Mouse (Mus musculus): Measurements from ENCODE around the gene Nploc4. TPM values are rescaled to one million over a fixed set of nuclear protein-coding genes. Genes with fewer than 3 reads are reported as not detected.

The Nploc4 gene
- polyA plus RNA-seq, 1 experiment from 2014 or later, result 38.1 TPM

DNA sequence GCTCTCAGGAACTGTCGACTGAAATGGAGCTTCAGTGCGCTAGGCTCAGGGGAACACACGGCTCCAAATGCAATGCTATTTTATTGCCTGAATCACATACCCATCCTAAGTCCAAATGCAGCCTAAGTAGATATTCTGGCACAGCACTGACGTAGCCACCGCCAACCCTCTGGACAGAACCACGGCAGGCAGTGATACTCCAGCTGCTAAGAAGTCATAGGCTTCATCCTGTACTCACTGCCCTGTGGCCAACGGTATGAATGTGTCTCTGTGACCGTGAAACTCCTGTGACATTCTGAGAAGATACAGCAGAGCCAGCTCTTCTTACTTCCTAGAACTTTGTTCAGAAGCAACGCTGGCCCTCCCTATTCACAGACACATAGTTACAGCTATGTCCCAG, 48.9 kb downstream of the Nploc4 start:
- no peaks in the 10 kb centered on the region for H3K4me1 ChIP-seq (replicated peaks)
- 95% methylated on average over 9 of the region's 9 CpGs for WGBS
- H3K9ac ChIP-seq (replicated peaks), result no peak overlapping the region
- no peak for ATAC-seq
- H3K36me3 ChIP-seq, result peaks cover 74% of the 10 kb centered on the region
- H3K27ac ChIP-seq, result no peak overlapping the region
- H3K4me3 ChIP-seq (replicated peaks), result no peak overlapping the region
- H3K9me3 ChIP-seq, result no peaks in the 10 kb centered on the region
- no peak overlapping the region for H3K4me2 ChIP-seq (replicated peaks)
- H3K27me3 ChIP-seq, result no peaks in the 10 kb centered on the region

GRCm38 (mm10) chr11:120387157-120387556, 50.4 kb downstream of the Nploc4 start:
- no peaks in the 10 kb centered on the region for H3K9me3 ChIP-seq
- no peak overlapping the region for H3K9ac ChIP-seq (replicated peaks)
- no peaks in the 10 kb centered on the region for H3K4me1 ChIP-seq (replicated peaks)
- H3K27ac ChIP-seq, result no peak overlapping the region
- no peaks in the 10 kb centered on the region for H3K27me3 ChIP-seq
- no peak overlapping the region for H3K4me2 ChIP-seq (replicated peaks)
- H3K4me3 ChIP-seq (replicated peaks), result no peak overlapping the region
- no peak for ATAC-seq
- 77% methylated on average over 2 of the region's 2 CpGs for WGBS
- peaks cover 74% of the 10 kb centered on the region for H3K36me3 ChIP-seq

- Histone ChIP-seq H3K9me3 (no peaks in the 10 kb centered on the region), H3K4me3 (replicated peaks) (no peak overlapping the region), H3K4me1 (replicated peaks) (no peaks in the 10 kb centered on the region), H3K4me2 (replicated peaks) (no peak overlapping the region), H3K36me3 (peaks cover 75% of the 10 kb centered on the region), H3K27ac (no peak overlapping the region), H3K9ac (replicated peaks) (no peak overlapping the region), H3K27me3 (no peaks in the 10 kb centered on the region)
- ATAC-seq, result no peak
- WGBS, result 92% methylated on average over 6 of the region's 6 CpGs
Observed at GRCm38 (mm10) chr11:120386632-120387031, 50.9 kb downstream of the Nploc4 start.

GRCm38 (mm10) chr11:120382509-120382908, 55.0 kb downstream of the Nploc4 start:
- Histone ChIP-seq H3K9ac (replicated peaks) (no peak overlapping the region), H3K27ac (no peak overlapping the region), H3K4me2 (replicated peaks) (no peak overlapping the region), H3K9me3 (no peaks in the 10 kb centered on the region), H3K4me3 (replicated peaks) (no peak overlapping the region), H3K36me3 (peaks cover 68% of the 10 kb centered on the region), H3K27me3 (no peaks in the 10 kb centered on the region), H3K4me1 (replicated peaks) (peaks cover 15% of the 10 kb centered on the region)
- ATAC-seq, result no peak
- WGBS, result 90% methylated on average over 9 of the region's 9 CpGs

GRCm38 (mm10) chr11:120381157-120381556, 56.4 kb downstream of the Nploc4 start:
- peaks cover 67% of the 10 kb centered on the region for H3K36me3 ChIP-seq

DNA sequence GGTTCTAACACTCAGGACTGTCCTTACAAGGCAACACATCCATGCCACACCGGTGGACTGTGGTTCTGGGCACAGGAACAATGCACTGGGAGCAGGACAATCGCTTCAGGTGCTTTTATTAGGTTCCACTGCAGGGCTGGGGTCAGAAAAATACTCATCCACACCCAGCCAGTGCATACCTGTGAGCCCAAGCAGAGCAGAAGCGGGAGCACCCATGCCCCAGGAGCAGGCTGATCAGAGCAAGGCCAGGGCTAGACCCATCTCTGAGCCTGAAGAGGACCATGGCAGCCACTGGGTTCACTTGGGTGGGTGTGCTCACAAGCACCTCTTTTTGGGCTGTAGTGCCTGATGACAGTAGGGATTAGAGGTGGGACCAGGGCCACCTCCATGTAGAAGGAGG, 57.2 kb downstream of the Nploc4 start:
- ATAC-seq, result no peak
- Histone ChIP-seq H3K4me1 (replicated peaks) (peaks cover 31% of the 10 kb centered on the region), H3K9ac (replicated peaks) (no peak overlapping the region), H3K4me2 (replicated peaks) (no peak overlapping the region), H3K4me3 (replicated peaks) (no peak overlapping the region), H3K36me3 (peaks cover 69% of the 10 kb centered on the region), H3K9me3 (no peaks in the 10 kb centered on the region), H3K27ac (no peak overlapping the region), H3K27me3 (no peaks in the 10 kb centered on the region)
- 93% methylated on average over 3 of the region's 3 CpGs for WGBS

More at GRCm38 (mm10) chr11:120381157-120381556, 56.4 kb downstream of the Nploc4 start:
- WGBS, result 91% methylated on average over 4 of the region's 4 CpGs
- Histone ChIP-seq H3K9ac (replicated peaks) (no peak overlapping the region), H3K4me2 (replicated peaks) (no peak overlapping the region), H3K27ac (no peak overlapping the region), H3K9me3 (no peaks in the 10 kb centered on the region), H3K4me3 (replicated peaks) (no peak overlapping the region), H3K4me1 (replicated peaks) (peaks cover 28% of the 10 kb centered on the region), H3K27me3 (no peaks in the 10 kb centered on the region)
- no peak for ATAC-seq

DNA sequence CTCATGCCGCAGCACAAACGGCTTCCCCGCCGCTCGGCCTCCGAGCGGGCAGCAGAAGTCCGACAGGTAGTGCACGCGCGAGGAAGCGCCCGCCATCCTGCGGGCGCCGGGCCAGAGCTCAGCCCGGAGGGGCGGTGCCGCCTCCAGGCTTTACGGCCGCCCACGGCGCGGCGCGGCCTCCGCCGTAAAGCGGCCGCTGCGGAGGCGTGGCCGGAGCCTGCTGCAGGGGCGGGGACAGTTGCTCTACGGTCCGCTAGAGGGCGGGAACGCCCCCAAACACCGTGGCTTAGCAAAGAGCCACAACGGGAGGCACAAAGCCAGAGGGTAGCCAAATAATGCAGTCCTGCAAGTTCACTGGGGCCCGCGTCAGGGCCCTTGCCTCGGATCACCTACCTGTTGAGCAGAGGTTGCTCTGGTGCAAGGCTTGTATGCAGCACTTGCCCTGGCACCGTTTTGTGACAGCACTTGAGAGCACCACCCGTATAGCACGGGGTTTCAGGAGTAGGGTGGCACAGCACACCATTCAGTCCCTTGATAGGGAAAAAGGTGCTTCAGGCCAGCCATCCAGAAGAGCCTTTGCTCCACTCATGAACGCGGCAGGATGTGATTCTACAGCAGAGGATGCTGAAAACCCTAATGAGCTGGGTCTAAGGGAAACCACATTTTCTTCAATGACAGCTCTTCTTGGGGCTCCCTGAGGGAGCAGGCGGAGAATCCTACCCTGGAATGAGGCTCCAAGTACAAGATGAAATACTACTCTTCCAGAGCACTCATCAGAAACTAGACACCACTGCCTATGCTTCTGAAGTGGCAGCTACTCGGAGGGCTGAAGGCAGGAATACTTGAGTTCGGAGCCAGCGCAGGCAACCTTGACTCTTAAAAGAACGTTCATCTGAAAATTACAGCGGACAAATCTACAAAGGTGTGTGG, 58.6 kb downstream of the Nploc4 start, which contains the start of gene Faap100:
TSS of gene Faap100 (minus strand) at position 154 of the 930 bp plus-strand sequence.
- no peaks in the 10 kb centered on the region for H3K9me3 ChIP-seq
- H3K4me3 ChIP-seq (replicated peaks), result peak within 1 kb of the TSS; percentile 88
- 9% methylated on average over 54 of the region's 54 CpGs for WGBS
- peak within 1 kb of the TSS; percentile 81 for H3K27ac ChIP-seq
- H3K4me2 ChIP-seq (replicated peaks), result peak within 1 kb of the TSS; percentile 97
- peaks cover 70% of the 10 kb centered on the region for H3K36me3 ChIP-seq
- no peaks in the 10 kb centered on the region for H3K27me3 ChIP-seq
- peak; percentile 89 for ATAC-seq
- peaks cover 31% of the 10 kb centered on the region for H3K4me1 ChIP-seq (replicated peaks)
- peak within 1 kb of the TSS; percentile 89 for H3K9ac ChIP-seq (replicated peaks)

- Histone ChIP-seq H3K27me3 (no peaks in the 10 kb centered on the region), H3K4me1 (replicated peaks) (peaks cover 31% of the 10 kb centered on the region), H3K4me3 (replicated peaks) (peak overlapping the region; percentile 88), H3K27ac (peak overlapping the region; percentile 72), H3K9me3 (no peaks in the 10 kb centered on the region), H3K9ac (replicated peaks) (peak overlapping the region; percentile 89), H3K4me2 (replicated peaks) (peak overlapping the region; percentile 97), H3K36me3 (peaks cover 70% of the 10 kb centered on the region)
- ATAC-seq, result peak; percentile 47
- WGBS, result 4% methylated on average over 27 of the region's 40 CpGs
Observed at GRCm38 (mm10) chr11:120378031-120378610, 59.4 kb downstream of the Nploc4 start.

GRCm38 (mm10) chr11:120377337-120377736, 60.2 kb downstream of the Nploc4 start:
- Histone ChIP-seq H3K4me1 (replicated peaks) (peaks cover 31% of the 10 kb centered on the region), H3K9me3 (no peaks in the 10 kb centered on the region), H3K27ac (peak overlapping the region; percentile 72; the same call in 1 of the 2 replicates), H3K27me3 (no peaks in the 10 kb centered on the region), H3K4me2 (replicated peaks) (peak overlapping the region; percentile 97), H3K9ac (replicated peaks) (peak overlapping the region; percentile 89), H3K4me3 (replicated peaks) (peak overlapping the region; percentile 88), H3K36me3 (peaks cover 70% of the 10 kb centered on the region)
- ATAC-seq, result peak; percentile 21; the same call in 1 of the 2 replicates
- 76% methylated on average over 9 of the region's 10 CpGs for WGBS

DNA sequence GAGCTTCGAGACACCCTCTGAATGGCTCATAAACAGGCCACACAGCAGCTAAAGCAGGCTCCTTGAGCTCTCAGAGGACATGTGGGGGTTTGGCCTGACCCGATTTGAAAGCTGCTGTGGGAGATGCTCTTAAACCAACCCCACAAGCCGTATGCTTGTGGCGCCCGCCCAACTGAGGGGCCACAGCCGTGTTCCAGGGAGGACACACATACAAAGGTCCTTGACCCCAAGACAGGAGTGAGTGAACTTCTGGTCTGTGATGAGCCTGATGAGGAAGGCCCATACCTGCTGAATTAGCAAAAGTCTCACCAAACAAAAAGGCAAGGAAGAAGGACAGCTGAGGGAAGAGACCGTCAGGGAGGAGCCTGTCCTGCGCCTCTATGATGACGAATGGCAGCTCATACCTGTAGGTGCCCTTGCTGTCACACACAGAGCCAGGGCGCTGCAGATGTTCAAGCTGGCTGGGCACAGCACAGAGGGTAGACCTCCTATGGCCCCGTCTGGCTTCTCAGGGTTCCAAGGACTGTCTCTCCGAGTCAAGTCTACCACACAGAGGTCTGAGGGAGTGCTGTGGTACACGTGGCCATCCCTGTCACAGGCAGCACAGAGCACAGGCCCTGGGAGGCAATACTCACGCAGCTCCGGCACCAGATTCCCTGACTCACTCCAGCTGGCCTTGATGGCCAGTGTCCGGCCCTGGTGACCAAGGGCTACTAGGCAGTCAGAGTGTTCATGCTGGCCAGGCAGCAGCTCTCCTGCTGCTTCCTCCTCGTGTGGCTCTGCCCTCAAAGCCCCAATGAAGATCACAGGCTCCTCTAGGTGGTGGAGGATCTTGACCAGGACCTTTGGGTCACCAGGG, 61.0 kb downstream of the Nploc4 start:
- Histone ChIP-seq H3K9me3 (no peaks in the 10 kb centered on the region), H3K4me1 (replicated peaks) (peaks cover 31% of the 10 kb centered on the region), H3K27me3 (no peaks in the 10 kb centered on the region), H3K4me3 (replicated peaks) (peak overlapping the region; percentile 88; the same call in 1 of the 2 replicates), H3K27ac (no peak overlapping the region), H3K36me3 (peaks cover 70% of the 10 kb centered on the region), H3K9ac (replicated peaks) (peak overlapping the region; percentile 89), H3K4me2 (replicated peaks) (peak overlapping the region; percentile 97)
- no peak for ATAC-seq
- WGBS, result 90% methylated on average over 17 of the region's 17 CpGs

- Histone ChIP-seq H3K9me3 (no peaks in the 10 kb centered on the region), H3K4me1 (replicated peaks) (peaks cover 31% of the 10 kb centered on the region), H3K36me3 (peaks cover 71% of the 10 kb centered on the region), H3K4me3 (replicated peaks) (no peak overlapping the region), H3K9ac (replicated peaks) (0 out of 2 replicates have a peak overlapping the region, but pooled peaks have one; percentile 19), H3K27ac (no peak overlapping the region), H3K4me2 (replicated peaks) (no peak overlapping the region), H3K27me3 (no peaks in the 10 kb centered on the region)
- WGBS, result 96% methylated on average over 10 of the region's 10 CpGs
- ATAC-seq, result no peak
Observed at GRCm38 (mm10) chr11:120375324-120375723, 62.2 kb downstream of the Nploc4 start.
